Mouse (Mus musculus) megakaryocyte, embryonic 14.5 days (primary cell): Measurements from ENCODE around the gene Epb41.

Experiments used
- FLI1 ChIP-seq: IDR thresholded peaks from 2 replicates; pipeline ENCODE4 v1.6.1; 2012; ENCODE audit warnings: low read length, inconsistent platforms, mixed read lengths
- GATA1 ChIP-seq: IDR thresholded peaks from 3 replicates; pipeline ENCODE4 v1.6.1; 2012; ENCODE audit warnings: mixed read lengths, low read length, inconsistent platforms, borderline replicate concordance

GRCm38 (mm10) chr4:132041471-132042332 is 33.4 kb downstream of the Epb41 start:
- TF ChIP-seq GATA1 (no peak), FLI1 (no peak)
